Mouse (Mus musculus): ENCODE data around the gene Ago4.
A peak's percentile ranks its signal among the peaks of the same experiment; 100 is the strongest.

The Ago4 gene

GRCm38 (mm10) chr4:126512308-126513066 lies 20.8 kb downstream of the Ago4 start:
- no peak for DNase-seq

- no peak for DNase-seq
These were observed 22.3 kb downstream of the Ago4 start for GRCm38 (mm10) chr4:126511013-126511412.

- no peak for DNase-seq
These were observed 24.2 kb downstream of the Ago4 start for GRCm38 (mm10) chr4:126509072-126509471.

- no peak for DNase-seq
These were observed 25.0 kb downstream of the Ago4 start for GRCm38 (mm10) chr4:126508110-126508899.

- no peak for DNase-seq
These were observed 30.3 kb downstream of the Ago4 start for GRCm38 (mm10) chr4:126502977-126503309.

GRCm38 (mm10) chr4:126502141-126502976 lies 30.9 kb downstream of the Ago4 start:
- DNase-seq = no peak

- no peak for DNase-seq
These were observed 34.7 kb downstream of the Ago4 start for GRCm38 (mm10) chr4:126498601-126499000.

- peak; percentile 14 for DNase-seq
These were observed 36.3 kb downstream of the Ago4 start for GRCm38 (mm10) chr4:126496963-126497362.

GRCm38 (mm10) chr4:126495942-126496790 lies 37.1 kb downstream of the Ago4 start:
- peak; percentile 6 for DNase-seq

GRCm38 (mm10) chr4:126495453-126495852 lies 37.8 kb downstream of the Ago4 start:
- DNase-seq = no peak

- DNase-seq = no peak
These were observed 39.9 kb downstream of the Ago4 start for GRCm38 (mm10) chr4:126493416-126493815.

GRCm38 (mm10) chr4:126491977-126492376 lies 41.3 kb downstream of the Ago4 start:
- no peak for DNase-seq

- no peak for DNase-seq
These were observed 42.5 kb downstream of the Ago4 start for GRCm38 (mm10) chr4:126490726-126491125.

GRCm38 (mm10) chr4:126489811-126490210 lies 43.5 kb downstream of the Ago4 start:
- no peak for DNase-seq

GRCm38 (mm10) chr4:126486217-126486616 lies 47.1 kb downstream of the Ago4 start:
- no peak for DNase-seq

GRCm38 (mm10) chr4:126485065-126485464 lies 48.2 kb downstream of the Ago4 start:
- no peak for DNase-seq

- DNase-seq = no peak
These were observed 49.4 kb downstream of the Ago4 start for GRCm38 (mm10) chr4:126483874-126484273.

GRCm38 (mm10) chr4:126482951-126483350 lies 50.3 kb downstream of the Ago4 start:
- no peak for DNase-seq

GRCm38 (mm10) chr4:126481461-126481860 lies 51.8 kb downstream of the Ago4 start:
- DNase-seq = no peak

GRCm38 (mm10) chr4:126480288-126480687 lies 53.0 kb downstream of the Ago4 start:
- no peak for DNase-seq

GRCm38 (mm10) chr4:126473031-126473430 lies 60.2 kb downstream of the Ago4 start:
- no peak for DNase-seq

GRCm38 (mm10) chr4:126469334-126469733 lies 63.9 kb downstream of the Ago4 start:
- no peak for DNase-seq

Measured in kidney, postnatal 14 days (tissue).